Mouse (Mus musculus): Measurements from ENCODE around the gene Pusl1. TPM values are rescaled to one million over a fixed set of nuclear protein-coding genes. Genes with fewer than 3 reads are reported as not detected.
A peak's percentile ranks its signal among the peaks of the same experiment; 100 is the strongest.

Pusl1 gene
- total RNA-seq, 4 experiments from 2014 or later = 9.6 to 11.9 (median 10.9) TPM

- DNase-seq (ENCODE audit: low spot score) = no peak
Measured at GRCm38 (mm10) chr4:155887674-155888073, 3.9 kb downstream of the Pusl1 start.

GRCm38 (mm10) chr4:155886330-155886729 lies 5.3 kb downstream of the Pusl1 start:
- DNase-seq (ENCODE audit: low spot score) = no peak

GRCm38 (mm10) chr4:155883587-155883986 lies 8.0 kb downstream of the Pusl1 start:
- DNase-seq (ENCODE audit: low spot score) = peak; percentile 68

DNA sequence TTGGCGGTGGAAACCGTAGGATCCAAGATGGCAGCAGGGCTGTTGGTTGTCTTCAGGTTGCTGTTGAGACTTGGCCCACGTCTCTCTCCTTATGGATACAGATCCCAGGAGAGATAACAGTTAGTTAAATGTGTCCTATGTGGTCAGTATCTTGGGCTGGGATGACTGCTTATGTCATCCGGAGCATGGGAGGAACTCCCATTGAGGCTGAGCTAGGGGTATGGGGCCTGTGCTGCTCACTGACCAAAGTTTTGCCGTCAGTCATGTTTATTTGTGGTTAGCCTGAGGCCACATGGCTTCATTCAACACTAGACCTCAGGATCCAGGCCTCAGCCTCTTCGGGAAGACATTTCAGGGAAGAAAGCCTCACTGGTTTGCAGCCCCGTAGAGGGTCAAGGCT lies 20.2 kb downstream of the Pusl1 start:
- DNase-seq (ENCODE audit: low spot score) = no peak

GRCm38 (mm10) chr4:155869317-155870033 lies 22.1 kb downstream of the Pusl1 start, which contains the start of the genes Cptp and Ints11:
TSS of gene Cptp (minus strand) at chr4:155869440.
TSS of gene Ints11 (plus strand) at chr4:155869546.
- DNase-seq (ENCODE audit: low spot score) = peak; percentile 98

DNA sequence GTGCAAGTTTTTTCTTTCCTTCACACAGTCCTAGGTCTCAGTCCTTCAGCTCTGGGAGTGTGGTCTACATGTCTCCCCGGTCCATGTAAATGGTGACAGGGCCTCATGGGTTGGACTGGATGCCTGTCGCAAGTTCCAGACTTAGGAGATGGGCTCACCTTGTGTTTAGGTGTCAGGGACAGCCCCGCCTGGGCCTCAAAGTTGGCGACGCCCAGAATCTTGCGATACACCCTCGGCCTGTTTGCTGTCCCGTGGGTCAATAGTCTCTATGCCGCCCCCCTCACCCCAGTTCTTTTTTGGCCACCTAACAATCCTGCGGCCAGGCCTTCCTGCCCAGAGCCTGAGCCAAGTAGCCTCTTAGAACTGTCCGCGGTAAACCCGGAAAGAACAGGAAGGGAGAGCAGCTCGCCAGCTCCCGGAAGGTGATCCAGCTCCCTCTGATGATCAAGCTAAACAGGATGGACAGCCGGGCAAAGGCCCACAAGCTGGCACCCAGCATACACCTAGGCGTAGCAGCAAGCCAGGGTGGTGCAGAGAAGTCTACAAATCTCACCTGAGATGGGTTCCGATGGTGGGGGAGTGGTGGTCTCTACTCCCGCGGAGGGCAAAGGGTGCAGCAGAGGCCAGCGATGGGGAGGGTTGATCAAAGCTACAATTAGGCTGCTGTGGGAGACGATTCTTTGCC lies 22.8 kb downstream of the Pusl1 start:
- DNase-seq (ENCODE audit: low spot score) = no peak

DNA sequence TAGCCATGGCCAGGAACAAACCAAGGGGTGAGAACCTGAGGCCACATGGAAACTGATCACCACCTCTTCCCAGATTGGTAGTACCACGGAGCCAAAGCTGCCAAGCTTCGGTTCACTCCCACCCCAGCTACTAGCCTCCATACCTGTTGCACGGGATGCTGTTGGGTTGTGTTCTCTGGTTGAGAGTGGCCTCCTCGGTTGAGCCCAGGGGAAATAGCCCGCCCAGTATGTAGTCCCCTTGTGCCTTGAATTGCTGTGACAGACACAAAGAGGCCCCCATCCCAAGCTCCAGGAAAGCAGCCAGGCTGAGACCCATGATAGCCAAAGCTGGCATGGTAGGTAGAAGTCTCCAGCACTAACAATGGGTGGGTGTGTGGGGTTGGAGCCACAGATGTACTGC lies 28.6 kb downstream of the Pusl1 start, which contains the start of gene Tas1r3:
Tas1r3 (minus strand) TSS at position 362 of the 400 bp plus-strand sequence.
- no peak for DNase-seq (ENCODE audit: low spot score)

DNA sequence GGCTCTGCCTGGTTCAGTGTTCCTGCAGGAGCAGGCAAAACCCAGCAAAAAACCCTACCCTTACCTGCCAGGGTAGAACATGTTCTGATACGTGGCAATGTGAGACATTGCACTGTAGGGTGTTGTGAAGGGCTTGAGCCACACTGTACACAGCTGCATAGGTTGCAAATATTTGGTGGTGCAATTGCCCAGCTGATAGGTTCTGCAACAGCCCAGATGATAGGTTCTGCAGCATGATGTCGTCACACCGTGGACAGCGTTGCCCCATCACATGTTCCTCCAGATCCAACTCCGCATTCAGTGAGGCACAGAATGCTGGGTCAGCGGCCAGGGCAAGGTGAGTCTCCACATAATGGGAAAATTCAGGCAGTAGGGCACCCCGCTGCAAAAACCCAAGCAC lies 29.8 kb downstream of the Pusl1 start:
- DNase-seq (ENCODE audit: low spot score) = no peak

GRCm38 (mm10) chr4:155859318-155859717 lies 32.3 kb downstream of the Pusl1 start:
- no peak for DNase-seq (ENCODE audit: low spot score)

- no peak for DNase-seq (ENCODE audit: low spot score)
Measured at GRCm38 (mm10) chr4:155856881-155857280, 34.7 kb downstream of the Pusl1 start.

GRCm38 (mm10) chr4:155856071-155856470 lies 35.5 kb downstream of the Pusl1 start:
- no peak for DNase-seq (ENCODE audit: low spot score)

DNA sequence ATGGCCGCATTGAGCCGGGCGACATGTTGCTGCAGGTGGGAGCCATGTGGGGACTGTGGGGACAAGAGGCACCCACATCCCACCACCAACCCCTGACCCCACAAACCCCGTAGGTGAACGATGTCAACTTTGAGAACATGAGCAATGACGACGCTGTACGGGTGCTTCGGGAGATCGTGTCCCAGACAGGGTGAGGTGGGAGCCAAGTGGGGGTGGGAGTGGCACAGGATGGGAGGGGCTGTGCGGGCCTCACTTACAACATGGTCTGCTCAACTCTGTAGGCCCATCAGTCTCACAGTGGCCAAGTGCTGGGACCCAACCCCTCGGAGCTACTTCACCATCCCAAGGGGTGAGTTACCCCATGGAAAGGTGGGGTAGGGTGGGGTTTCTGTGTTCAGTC lies 36.6 kb downstream of the Pusl1 start:
- no peak for DNase-seq (ENCODE audit: low spot score)

GRCm38 (mm10) chr4:155853421-155853820 lies 38.2 kb downstream of the Pusl1 start:
- DNase-seq (ENCODE audit: low spot score) = no peak

DNA sequence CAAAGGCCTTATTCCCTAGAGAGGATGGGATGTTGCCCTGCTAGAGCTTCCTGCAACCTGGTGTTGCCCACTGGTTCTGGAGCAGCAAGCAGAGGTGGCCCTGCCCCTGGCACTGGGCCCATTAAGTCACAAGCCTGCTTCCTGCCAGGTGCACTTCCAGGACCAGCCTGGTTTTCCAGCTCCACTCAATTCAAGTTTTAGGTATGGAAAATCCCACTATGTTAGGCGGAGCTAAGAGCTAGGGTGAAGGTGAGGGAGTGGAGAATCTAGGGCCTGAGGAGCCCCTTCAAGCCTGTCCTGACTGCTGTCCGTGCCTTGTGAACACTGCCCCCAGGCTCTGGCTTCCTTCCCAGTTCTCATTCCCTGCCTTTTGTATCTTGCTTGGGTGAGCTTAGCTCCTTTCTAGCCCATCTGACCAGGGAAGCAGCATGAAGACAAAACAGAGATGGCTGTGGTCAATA lies 39.6 kb downstream of the Pusl1 start:
- DNase-seq (ENCODE audit: low spot score) = no peak

DNA sequence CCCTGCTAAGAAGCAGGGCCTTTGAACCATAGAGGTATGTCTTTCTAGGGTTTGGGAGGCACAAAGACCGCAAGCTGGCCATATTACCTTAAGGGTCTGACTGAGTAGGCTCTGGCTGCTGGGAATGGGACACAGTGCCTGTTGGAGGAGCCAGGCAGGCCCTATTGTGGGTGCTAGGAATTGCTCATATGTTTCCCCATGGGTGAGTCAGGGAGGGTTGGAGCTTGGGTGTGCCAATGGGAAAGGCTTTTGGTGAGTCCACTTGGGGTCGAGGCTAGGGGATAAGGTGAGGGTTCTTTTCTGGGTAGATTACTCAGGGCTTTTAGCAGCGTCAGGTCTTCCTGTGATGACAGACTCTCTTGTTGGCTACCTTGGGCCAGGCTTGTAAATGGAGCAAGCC lies 40.2 kb downstream of the Pusl1 start:
- no peak for DNase-seq (ENCODE audit: low spot score)

- DNase-seq (ENCODE audit: low spot score) = no peak
Measured at GRCm38 (mm10) chr4:155849792-155850451, 41.7 kb downstream of the Pusl1 start.

DNA sequence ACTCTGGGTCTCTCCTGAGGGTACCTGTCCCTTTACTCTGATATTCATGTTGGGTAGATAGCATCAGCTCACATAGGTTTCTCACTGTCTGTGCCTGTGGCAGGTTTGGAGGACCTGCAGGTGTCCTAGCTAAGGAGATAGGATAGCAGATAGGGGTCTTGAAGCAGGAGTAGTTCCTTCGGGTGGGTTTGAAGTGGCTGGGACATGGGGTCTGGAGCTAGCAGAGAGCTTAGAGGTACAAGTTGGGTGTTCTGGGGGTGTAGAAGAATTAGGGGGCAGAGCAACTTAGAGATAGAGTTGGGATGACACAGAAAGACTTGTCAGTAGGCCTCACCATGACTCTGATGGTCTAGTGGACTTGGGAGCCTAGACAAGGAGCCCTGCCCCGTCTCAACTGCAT lies 42.2 kb downstream of the Pusl1 start:
- no peak for DNase-seq (ENCODE audit: low spot score)

DNA sequence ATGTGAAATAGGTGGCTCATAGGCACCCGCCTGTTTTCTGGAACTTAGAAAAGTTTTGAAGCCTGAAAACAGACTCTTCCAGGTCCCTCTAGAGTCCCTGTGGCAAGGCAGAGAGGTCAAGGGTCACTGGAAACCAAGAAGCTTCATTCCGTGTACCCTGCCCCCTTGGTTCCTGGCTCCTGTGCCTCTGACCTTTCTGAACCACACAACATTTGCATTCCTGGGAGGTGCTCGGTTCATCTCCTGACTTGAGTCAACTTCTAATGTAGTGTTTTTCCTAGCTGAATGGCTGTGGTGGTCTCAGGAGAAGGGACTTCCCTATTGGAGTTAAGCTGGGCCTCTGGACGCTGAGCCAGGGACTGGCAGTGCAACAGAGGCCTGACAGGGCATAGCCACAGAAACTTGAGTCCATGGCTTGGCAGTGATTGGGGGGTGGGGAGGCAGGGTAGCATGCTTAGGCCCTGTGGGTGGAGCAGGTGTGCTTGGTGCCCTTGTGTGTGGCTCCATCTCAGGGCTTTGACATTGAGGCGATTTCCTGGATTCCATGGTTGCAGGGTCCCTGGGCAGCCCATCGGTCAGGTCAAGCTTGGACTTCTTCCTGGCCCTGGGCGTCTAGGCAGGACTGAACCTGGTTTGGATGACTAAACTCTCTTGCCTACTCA lies 43.0 kb downstream of the Pusl1 start:
- DNase-seq (ENCODE audit: low spot score) = no peak

- DNase-seq (ENCODE audit: low spot score) = peak; percentile 37
Measured at GRCm38 (mm10) chr4:155847591-155848352, 43.8 kb downstream of the Pusl1 start.

DNA sequence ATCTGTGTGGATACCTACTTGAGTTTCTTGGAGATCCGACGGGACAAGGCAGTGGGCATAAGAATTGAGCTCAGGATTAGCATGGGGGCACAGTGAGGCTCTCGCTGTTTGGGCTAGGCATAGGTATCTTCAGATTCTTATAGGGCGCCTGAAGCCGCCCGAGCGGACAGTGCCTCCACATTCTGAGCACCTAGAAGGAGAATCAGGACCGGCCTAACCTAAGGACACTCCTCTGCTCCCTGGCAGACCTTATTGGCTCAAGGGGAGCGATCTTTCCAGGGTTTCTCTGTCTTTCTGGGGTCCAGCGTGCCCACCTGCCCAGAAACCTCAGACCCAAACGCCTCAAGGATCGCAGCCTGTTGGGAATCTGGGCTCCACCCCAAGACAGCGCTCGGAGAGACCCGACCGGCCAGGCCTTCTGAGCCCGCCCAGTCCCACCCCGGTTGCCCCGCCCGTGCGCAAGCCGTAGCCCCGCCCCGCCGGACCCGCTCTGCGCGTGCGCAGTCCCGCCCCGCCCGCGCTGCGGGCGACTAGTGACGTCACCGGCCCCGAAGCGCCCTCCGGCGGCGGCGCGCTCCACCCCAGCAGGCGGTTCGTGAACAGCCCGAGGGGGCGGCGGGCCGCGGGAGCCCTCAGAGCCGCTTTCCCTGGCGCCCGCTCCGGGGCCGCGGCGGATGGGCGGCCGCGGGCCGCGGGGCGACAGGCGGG lies 44.6 kb downstream of the Pusl1 start, which contains the start of gene Dvl1:
Dvl1 (plus strand) TSS at position 532 of the 708 bp plus-strand sequence.
- DNase-seq (ENCODE audit: low spot score) = peak; percentile 90
